ENCODE assay signal across 15 mouse cellular contexts in genomic region chr5:101023784-101024183, GRCm38 (mm10).
DNase-seq lines count a peak whose midpoint lies in the region; ATAC-seq and TF ChIP-seq lines count a peak whose summit lies in the region.
"Had no signal": no experiment of that assay in that cellular context is flagged by ENCODE, and none has a peak within 500 bp of the region (broad histone marks: within the 10 kb centered on the region; RNA-seq: fewer than 3 reads in every experiment).

No protein-coding gene starts in this region.

- ATAC-seq in embryonic facial prominence, embryonic 14.5 days (ENCODE audit: low read depth), result no peak
- peak; percentile 82 for ATAC-seq in hindbrain, embryonic 16.5 days
- ATAC-seq in midbrain, embryonic 15.5 days (replicated peaks), result peak; percentile 50; the same call in 1 of the 2 replicates
- no peak for ATAC-seq in erythroblast, adult 5-6 weeks (replicated peaks; ENCODE audit: low FRiP score, poor library complexity, severe bottlenecking)

- H3K9ac ChIP-seq in embryonic facial prominence, embryonic 14.5 days (ENCODE audit: low read depth, low read length), result no peak overlapping the region
- no peak overlapping the region for H3K9ac ChIP-seq in hindbrain, embryonic 16.5 days (ENCODE audit: low read depth, low read length)
- H3K9ac ChIP-seq in midbrain, embryonic 15.5 days, result no peak overlapping the region
- H3K9ac ChIP-seq: heart, embryonic 15.5 days had no signal

- intact Hi-C loops in heart, postnatal 36 days (cut with DNase I), result loop anchor here (5.0 kb wide), 1 partner anchor 644 kb away; no protein-coding TSS in a partner anchor

- no peak overlapping the region for H3K27ac ChIP-seq in embryonic facial prominence, embryonic 14.5 days (replicated peaks; ENCODE audit: low read depth, low read length)
- H3K27ac ChIP-seq in embryonic facial prominence, embryonic 10.5 days (replicated peaks), result no peak overlapping the region
- H3K27ac ChIP-seq in layer of hippocampus, adult 2 months, result no peak overlapping the region
- H3K27ac ChIP-seq in hindbrain, embryonic 16.5 days (ENCODE audit: low read depth, low read length), result no peak overlapping the region
- H3K27ac ChIP-seq in midbrain, embryonic 15.5 days, result no peak overlapping the region
- H3K27ac ChIP-seq: heart, embryonic 15.5 days; macrophage had no signal

- H3K36me3 ChIP-seq in embryonic facial prominence, embryonic 14.5 days (ENCODE audit: control insufficient read depth, insufficient read depth, low read length), result no peaks in the 10 kb centered on the region
- no peaks in the 10 kb centered on the region for H3K36me3 ChIP-seq in embryonic facial prominence, embryonic 10.5 days (replicated peaks)
- H3K36me3 ChIP-seq in hindbrain, embryonic 16.5 days (ENCODE audit: control insufficient read depth, insufficient read depth, low read length), result no peaks in the 10 kb centered on the region
- H3K36me3 ChIP-seq in midbrain, embryonic 15.5 days (replicated peaks), result no peaks in the 10 kb centered on the region
- H3K36me3 ChIP-seq: heart, embryonic 15.5 days had no signal

- no peak for TF ChIP-seq CTCF in layer of hippocampus, adult 2 months (conservative IDR thresholded peaks at IDR 0.05)

- peaks cover 10% of the 10 kb centered on the region for H3K4me1 ChIP-seq in embryonic facial prominence, embryonic 14.5 days (ENCODE audit: control insufficient read depth, insufficient read depth, low read length)
- peaks cover 9% of the 10 kb centered on the region for H3K4me1 ChIP-seq in embryonic facial prominence, embryonic 10.5 days
- H3K4me1 ChIP-seq in hindbrain, embryonic 16.5 days (ENCODE audit: control insufficient read depth, insufficient read depth, low read depth, low read length), result no peaks in the 10 kb centered on the region
- 0 out of 2 replicates have a peak, but pooled peaks cover 7% of the 10 kb centered on the region for H3K4me1 ChIP-seq in midbrain, embryonic 15.5 days

- WGBS in embryonic facial prominence, embryonic 14.5 days, result 51% methylated on average over 8 of the region's 8 CpGs
- 56% methylated on average over 8 of the region's 8 CpGs for WGBS in embryonic facial prominence, embryonic 10.5 days
- WGBS in hindbrain, embryonic 16.5 days, result 37% methylated on average over 8 of the region's 8 CpGs
- WGBS in midbrain, embryonic 15.5 days, result 23% methylated on average over 8 of the region's 8 CpGs

- H3K4me2 ChIP-seq in embryonic facial prominence, embryonic 14.5 days (ENCODE audit: low read depth, low read length), result no peak overlapping the region
- no peak overlapping the region for H3K4me2 ChIP-seq in hindbrain, embryonic 16.5 days (ENCODE audit: low read length)
- H3K4me2 ChIP-seq in midbrain, embryonic 15.5 days, result 0 out of 2 replicates have a peak overlapping the region, but pooled peaks have one; percentile 0
- H3K4me2 ChIP-seq: heart, embryonic 15.5 days had no signal

- no peak overlapping the region for H3K4me3 ChIP-seq in embryonic facial prominence, embryonic 14.5 days (ENCODE audit: low read depth, low read length)
- H3K4me3 ChIP-seq in embryonic facial prominence, embryonic 10.5 days, result no peak overlapping the region
- H3K4me3 ChIP-seq in layer of hippocampus, adult 2 months, result no peak overlapping the region; the same call in 1 of the 2 replicates
- H3K4me3 ChIP-seq in hindbrain, embryonic 16.5 days (ENCODE audit: low read length), result no peak overlapping the region
- no peak overlapping the region for H3K4me3 ChIP-seq in midbrain, embryonic 15.5 days
- H3K4me3 ChIP-seq: erythroblast, embryonic 14.5 days; heart, embryonic 15.5 days; myocyte had no signal

- no peaks in the 10 kb centered on the region for H3K9me3 ChIP-seq in embryonic facial prominence, embryonic 14.5 days (ENCODE audit: control insufficient read depth, low read length)
- H3K9me3 ChIP-seq in embryonic facial prominence, embryonic 10.5 days, result no peaks in the 10 kb centered on the region
- no peaks in the 10 kb centered on the region for H3K9me3 ChIP-seq in hindbrain, embryonic 16.5 days (ENCODE audit: control insufficient read depth, low read length)
- H3K9me3 ChIP-seq in midbrain, embryonic 15.5 days, result no peaks in the 10 kb centered on the region
- H3K9me3 ChIP-seq: heart, embryonic 15.5 days had no signal

- peaks cover 3% of the 10 kb centered on the region; the same call in 1 of the 2 replicates for H3K27me3 ChIP-seq in embryonic facial prominence, embryonic 14.5 days (replicated peaks; ENCODE audit: control insufficient read depth, insufficient read depth, low read length)
- H3K27me3 ChIP-seq in embryonic facial prominence, embryonic 10.5 days (replicated peaks; ENCODE audit: low read depth, poor library complexity, severe bottlenecking), result peaks cover 3% of the 10 kb centered on the region; the same call in 1 of the 2 replicates
- H3K27me3 ChIP-seq in hindbrain, embryonic 16.5 days (replicated peaks; ENCODE audit: control insufficient read depth, insufficient read depth, low read length), result peaks cover 18% of the 10 kb centered on the region
- peaks cover 25% of the 10 kb centered on the region for H3K27me3 ChIP-seq in midbrain, embryonic 15.5 days (replicated peaks)
- H3K27me3 ChIP-seq: heart, embryonic 15.5 days had no signal

- peak; percentile 40 for DNase-seq in embryonic facial prominence, embryonic 14.5 days (ENCODE audit: low spot score)
- no peak for DNase-seq in embryonic facial prominence, embryonic 10.5 days (ENCODE audit: low spot score)
- peak; percentile 2 to 13 for DNase-seq in layer of hippocampus, adult 2 months (ENCODE audit: low spot score in 2 of 2)
- DNase-seq in layer of hippocampus, adult 18-20 months (ENCODE audit: low spot score in 2 of 2), result no peak
- DNase-seq in heart, postnatal 36 days, result no peak
- DNase-seq: adrenal gland, postnatal 25 days; gastrocnemius, postnatal 36 days; kidney, postnatal 10 days had no signal

Comparison
In these comparisons a context has a peak if more than half of its experiments do, and no peak if none do; other contexts are left out.
1. DNase-seq: peak in embryonic facial prominence, embryonic 14.5 days (single experiment) and layer of hippocampus, adult 2 months (2 of 2); none in embryonic facial prominence, embryonic 10.5 days (single experiment), layer of hippocampus, adult 18-20 months (0 of 2) and heart, postnatal 36 days (0 of 2).
2. ATAC-seq: peak in hindbrain, embryonic 16.5 days (single experiment) and midbrain, embryonic 15.5 days (single experiment); none in embryonic facial prominence, embryonic 14.5 days (single experiment) and erythroblast, adult 5-6 weeks (single experiment).